Mouse (Mus musculus) kidney, adult 2 months (tissue): Measurements from ENCODE around the gene Celf2.

Source experiments
- CTCF ChIP-seq: fragments of 200-500 bp; conservative IDR thresholded peaks from 2 replicates; pipeline ENCODE4 v1.5.1; 2011; ENCODE audit warnings: low read depth, mild to moderate bottlenecking, control low read depth, low read length, moderate library complexity, mixed read lengths; ENCODE audit not compliant: insufficient read depth, insufficient read length
- POLR2A ChIP-seq: fragments of 200-500 bp; IDR thresholded peaks from one replicate; pipeline ENCODE4 v1.6.1; 2011; ENCODE audit warnings: low read depth, low read length, control low read depth

GRCm38 (mm10) chr2:6674401-6674800, 835.0 kb downstream of the Celf2 start:
- no peak for TF ChIP-seq CTCF
- no peak for TF ChIP-seq POLR2A
